Mouse (Mus musculus) lung, adult 2 months (tissue): ENCODE measurements at regions not wholly inside any gene's neighbourhood (a gene's known extent, or its start where the extent isn't known, plus 50 kb on each side); places are given as distances from the start of the nearest gene placed in this dataset.

Experiments used
- CTCF ChIP-seq: fragments of 200-500 bp; IDR thresholded peaks from 2 replicates; pipeline ENCODE4 v1.5.1; 2011; ENCODE audit warnings: mild to moderate bottlenecking, low read length, control low read depth; ENCODE audit not compliant: insufficient read depth
- POLR2A ChIP-seq: fragments of 200-500 bp; IDR thresholded peaks from 2 replicates; pipeline ENCODE4 v1.6.1; 2011; ENCODE audit warnings: low read depth, mild to moderate bottlenecking, control low read depth, low read length, borderline replicate concordance; ENCODE audit errors: extremely low read depth

GRCm38 (mm10) chr15:42366796-42367195 is 2232.6 kb downstream of the 9330182O14Rik start:
- TF ChIP-seq CTCF (no peak), POLR2A (no peak)
